ENCODE assay signal across 8 mouse cellular contexts in the genomic region with DNA sequence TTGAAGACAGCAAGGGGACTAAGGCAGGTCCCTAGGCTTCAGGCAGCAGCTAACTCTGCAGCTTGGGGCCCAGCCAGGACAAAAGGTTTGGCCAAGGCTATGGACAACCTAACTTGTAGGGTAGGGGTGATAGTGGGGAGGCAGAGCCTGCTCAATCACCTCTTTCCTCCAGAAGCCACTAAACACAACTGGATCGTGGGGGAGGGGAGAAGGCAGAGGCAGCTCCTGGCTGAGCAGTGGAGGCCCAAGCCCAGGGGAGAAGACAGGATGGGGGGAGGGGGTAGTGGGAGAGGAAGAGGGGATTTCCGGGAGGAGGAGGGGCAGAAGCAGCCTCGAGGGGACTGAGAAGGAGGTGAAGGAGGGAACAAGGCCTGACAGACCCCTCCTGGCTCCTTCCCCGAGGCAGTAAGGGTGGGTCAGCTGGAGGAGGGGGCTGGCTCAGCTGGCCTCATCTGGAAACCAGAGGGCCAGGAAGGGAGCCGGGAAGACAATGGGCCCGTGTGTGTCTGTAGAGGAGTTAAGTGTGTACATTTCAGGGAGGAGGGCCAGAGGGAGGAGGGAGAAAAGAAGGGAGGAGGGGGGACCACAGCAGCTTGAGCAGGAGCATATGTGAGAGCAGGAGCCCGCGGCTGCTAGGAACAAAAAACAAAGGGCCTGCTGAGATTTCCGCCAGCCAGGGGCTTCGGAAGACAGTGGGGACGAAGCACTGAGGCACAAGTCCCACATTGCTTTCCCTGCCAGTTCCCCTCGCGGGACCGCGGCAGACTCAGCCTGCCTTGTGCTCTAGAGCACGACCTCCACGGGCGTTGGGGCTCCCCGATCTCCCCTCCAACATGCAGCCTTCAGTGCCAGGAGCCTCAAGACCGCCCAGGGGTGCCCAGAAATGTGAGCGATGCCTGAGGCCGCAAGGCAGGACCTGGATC. TPM values are rescaled to one million over a fixed set of nuclear protein-coding genes. Genes with fewer than 3 reads are reported as not detected.
DNase-seq lines count a peak whose midpoint lies in the region; ATAC-seq and TF ChIP-seq lines count a peak whose summit lies in the region.

No protein-coding gene starts in this region.

- peak overlapping the region; percentile 99 for H3K9ac ChIP-seq in limb, embryonic 13.5 days
- H3K9ac ChIP-seq in midbrain, postnatal 0 days (replicated peaks; ENCODE audit: low read length, poor library complexity, severe bottlenecking), result peak overlapping the region; percentile 99

- H3K4me1 ChIP-seq in forebrain, embryonic 10.5 days, result peaks cover 61% of the 10 kb centered on the region
- peaks cover 54% of the 10 kb centered on the region for H3K4me1 ChIP-seq in limb, embryonic 13.5 days
- peaks cover 16% of the 10 kb centered on the region for H3K4me1 ChIP-seq in midbrain, postnatal 0 days (ENCODE audit: insufficient read depth, low read length)
- peaks cover 33% of the 10 kb centered on the region for H3K4me1 ChIP-seq in thymus, adult 2 months (replicated peaks; ENCODE audit: control insufficient read depth, insufficient read depth, low read length)

- H3K9me3 ChIP-seq in forebrain, embryonic 10.5 days, result no peaks in the 10 kb centered on the region
- no peaks in the 10 kb centered on the region for H3K9me3 ChIP-seq in limb, embryonic 13.5 days
- no peaks in the 10 kb centered on the region for H3K9me3 ChIP-seq in midbrain, postnatal 0 days (ENCODE audit: low read length)

- H3K79me3 ChIP-seq in C2C12 (ENCODE audit: low read depth), result peaks cover 38% of the 10 kb centered on the region

- TF ChIP-seq POLR2A in thymus, adult 2 months (IDR thresholded peaks at IDR 0.05; ENCODE audit: control insufficient read depth, extremely low read depth, insufficient read depth, low read length, poor library complexity), result peak; percentile 49; the same call in 1 of the 2 replicates

- H3K36me3 ChIP-seq in C2C12 (ENCODE audit: control insufficient read depth, insufficient read depth), result peaks cover 42% of the 10 kb centered on the region
- peaks cover 49% of the 10 kb centered on the region for H3K36me3 ChIP-seq in forebrain, embryonic 10.5 days (replicated peaks)
- peaks cover 43% of the 10 kb centered on the region for H3K36me3 ChIP-seq in limb, embryonic 13.5 days
- H3K36me3 ChIP-seq in midbrain, postnatal 0 days (ENCODE audit: insufficient read depth, low read length), result peaks cover 25% of the 10 kb centered on the region
- H3K36me3 ChIP-seq in thymus, adult 2 months (ENCODE audit: control insufficient read depth, insufficient read depth, low read length), result peaks cover 19% of the 10 kb centered on the region

- H3K4me3 ChIP-seq in C2C12 (ENCODE audit: insufficient read depth, poor library complexity, severe bottlenecking), result peak overlapping the region; percentile 94
- peak overlapping the region; percentile 100 for H3K4me3 ChIP-seq in forebrain, embryonic 10.5 days
- peak overlapping the region; percentile 100 for H3K4me3 ChIP-seq in limb, embryonic 13.5 days
- H3K4me3 ChIP-seq in midbrain, postnatal 0 days (ENCODE audit: low read depth, low read length), result peak overlapping the region; percentile 96
- H3K4me3 ChIP-seq in thymus, adult 2 months (ENCODE audit: control insufficient read depth, insufficient read depth, low read length), result peak overlapping the region; percentile 87

- DNase-seq in NIH3T3 (ENCODE audit: low read depth), result peak; percentile 85
- peak; percentile 83 for DNase-seq in forebrain, embryonic 10.5 days (ENCODE audit: extremely low spot score, low spot score)
- peak; percentile 85 for DNase-seq in heart, postnatal 4 days
- peak; percentile 75 for DNase-seq in midbrain, postnatal 0 days (ENCODE audit: low spot score)
- peak; percentile 81 for DNase-seq in thymus, adult 2 months
- DNase-seq in cerebellum, adult 8-10 months, result no peak

- peak overlapping the region; percentile 94 for H3ac ChIP-seq in C2C12 (ENCODE audit: control insufficient read depth, insufficient read length, low read depth)

- peaks cover 48% of the 10 kb centered on the region for H3K79me2 ChIP-seq in C2C12 (ENCODE audit: control insufficient read depth, insufficient read depth)

- no peaks in the 10 kb centered on the region for H3K27me3 ChIP-seq in C2C12 (ENCODE audit: control insufficient read depth, insufficient read depth, insufficient read length)
- H3K27me3 ChIP-seq in forebrain, embryonic 10.5 days (ENCODE audit: poor library complexity, severe bottlenecking), result peaks cover 17% of the 10 kb centered on the region
- H3K27me3 ChIP-seq in limb, embryonic 13.5 days, result no peaks in the 10 kb centered on the region
- H3K27me3 ChIP-seq in midbrain, postnatal 0 days (ENCODE audit: insufficient read depth, low read length), result no peaks in the 10 kb centered on the region
- H3K27me3 ChIP-seq in thymus, adult 2 months (ENCODE audit: control insufficient read depth, insufficient read depth, low read length), result no peaks in the 10 kb centered on the region

- no peak for TF ChIP-seq CTCF in C2C12 (IDR thresholded peaks at IDR 0.05; ENCODE audit: control insufficient read depth, insufficient read depth, insufficient read length)
- no peak for TF ChIP-seq CTCF in midbrain, postnatal 0 days (IDR thresholded peaks at IDR 0.05)
- no peak; the same call in 1 of the 2 replicates for TF ChIP-seq CTCF in thymus, adult 2 months (IDR thresholded peaks at IDR 0.05; ENCODE audit: borderline replicate concordance, control insufficient read depth, extremely low read depth, insufficient read depth, low read length, poor library complexity)

- peak overlapping the region; percentile 99 for H3K27ac ChIP-seq in forebrain, embryonic 10.5 days
- peak overlapping the region; percentile 100 for H3K27ac ChIP-seq in limb, embryonic 13.5 days
- peak overlapping the region; percentile 97 for H3K27ac ChIP-seq in midbrain, postnatal 0 days (ENCODE audit: low read depth, low read length)
- H3K27ac ChIP-seq in thymus, adult 2 months (ENCODE audit: control insufficient read depth, insufficient read depth, low read length), result peak overlapping the region; percentile 82

- H3K4me2 ChIP-seq in limb, embryonic 13.5 days (replicated peaks), result peak overlapping the region; percentile 91
- peak overlapping the region; percentile 81 for H3K4me2 ChIP-seq in midbrain, postnatal 0 days (ENCODE audit: low read depth, low read length, poor library complexity, severe bottlenecking)

- 0% methylated on average over 22 of the region's 22 CpGs for WGBS in forebrain, embryonic 10.5 days
- 0% methylated on average over 22 of the region's 22 CpGs for WGBS in limb, embryonic 13.5 days
- under 1% methylated on average over 21 of the region's 22 CpGs for WGBS in midbrain, postnatal 0 days
- under 1% methylated on average over 22 of the region's 22 CpGs for WGBS in thymus, adult 2 months

- ATAC-seq in limb, embryonic 13.5 days (ENCODE audit: low FRiP score, low read depth), result peak; percentile 65
- peak; percentile 11; the same call in 1 of the 2 replicates for ATAC-seq in midbrain, postnatal 0 days (ENCODE audit: low FRiP score)

TF ChIP-seq in C2C12, 6 proteins besides CTCF, POLR2A, EP300 and RAD21 (continues in another document):
- no peak for TF ChIP-seq CEBPB (IDR thresholded peaks at IDR 0.05; ENCODE audit: low read depth)
- TF ChIP-seq FOSL1 (IDR thresholded peaks at IDR 0.05; ENCODE audit: insufficient read depth, low read length, poor library complexity, severe bottlenecking), result no peak
- TF ChIP-seq MYOD1 (IDR thresholded peaks at IDR 0.05; ENCODE audit: control insufficient read depth, insufficient read length, low read depth), result no peak

RNA-seq across cellular contexts. Expression of a gene that starts 1.4 kb away (rescaled TPM):
- polyA plus RNA-seq in C2C12 (2012; fragmentation: generic; extraction: Trizol), result 99.8 TPM
- polyA plus RNA-seq in forebrain, embryonic 10.5 days (2016; fragmentation: Nextera tagmentation; extraction: Ambion mirVana), result 97.6 and 104 TPM in 2 replicates
- 10 to 100 TPM; 25.8 to 27.5 TPM for total RNA-seq in heart, postnatal 4 days (2021)
- polyA plus RNA-seq in limb, embryonic 13.5 days (2015; fragmentation: Nextera tagmentation; extraction: Ambion mirVana), result 108 and 109 TPM in 2 replicates
- 80.5 and 89.5 TPM in 2 replicates for total RNA-seq in midbrain, postnatal 0 days (2014; rRNA removed)
- 68.4 and 71.1 TPM in 2 replicates for polyA plus RNA-seq in midbrain, postnatal 0 days (2015; fragmentation: Nextera tagmentation; extraction: Ambion mirVana)
- 275 TPM in 2 replicates for polyA plus RNA-seq in thymus, adult 2 months (2012; rRNA removed)

RNA-seq across cellular contexts. Expression of a gene that starts 12.5 kb away (rescaled TPM):
- polyA plus RNA-seq in C2C12 (2012; fragmentation: generic; extraction: Trizol), result 8.9 TPM
- polyA plus RNA-seq in forebrain, embryonic 10.5 days (2016; fragmentation: Nextera tagmentation; extraction: Ambion mirVana), result 10.6 and 11.7 TPM in 2 replicates
- 1 to 10 TPM; 7.7 to 8.6 TPM for total RNA-seq in heart, postnatal 4 days (2021)
- 20.1 and 20.7 TPM in 2 replicates for polyA plus RNA-seq in limb, embryonic 13.5 days (2015; fragmentation: Nextera tagmentation; extraction: Ambion mirVana)
- total RNA-seq in midbrain, postnatal 0 days (2014; rRNA removed), result 7.1 and 7.6 TPM in 2 replicates
- polyA plus RNA-seq in midbrain, postnatal 0 days (2015; fragmentation: Nextera tagmentation; extraction: Ambion mirVana), result 4.5 and 5.7 TPM in 2 replicates
- 27.0 and 27.4 TPM in 2 replicates for polyA plus RNA-seq in thymus, adult 2 months (2012; rRNA removed)

RNA-seq across cellular contexts. Expression of a gene that starts 12.6 kb away (rescaled TPM):
- polyA plus RNA-seq in C2C12 (2012; fragmentation: generic; extraction: Trizol), result 15.9 TPM
- polyA plus RNA-seq in forebrain, embryonic 10.5 days (2016; fragmentation: Nextera tagmentation; extraction: Ambion mirVana), result 10.0 and 11.3 TPM in 2 replicates
- 1 to 10 TPM; 8.4 to 9.8 TPM for total RNA-seq in heart, postnatal 4 days (2021)
- 13.5 and 14.1 TPM in 2 replicates for polyA plus RNA-seq in limb, embryonic 13.5 days (2015; fragmentation: Nextera tagmentation; extraction: Ambion mirVana)
- total RNA-seq in midbrain, postnatal 0 days (2014; rRNA removed), result 12.6 and 24.0 TPM in 2 replicates
- polyA plus RNA-seq in midbrain, postnatal 0 days (2015; fragmentation: Nextera tagmentation; extraction: Ambion mirVana), result 18.1 and 25.4 TPM in 2 replicates
- polyA plus RNA-seq in thymus, adult 2 months (2012; rRNA removed), result 30.0 and 33.1 TPM in 2 replicates

RNA-seq across cellular contexts. Expression of a gene that starts 19.4 kb away (rescaled TPM):
- polyA plus RNA-seq in C2C12 (2012; fragmentation: generic; extraction: Trizol), result 4,612 TPM
- 1,073 and 1,096 TPM in 2 replicates for polyA plus RNA-seq in forebrain, embryonic 10.5 days (2016; fragmentation: Nextera tagmentation; extraction: Ambion mirVana)
- total RNA-seq in heart, postnatal 4 days (2021), result 1,000 to 10,000 TPM; 1,082 to 1,148 TPM
- 1,373 and 1,384 TPM in 2 replicates for polyA plus RNA-seq in limb, embryonic 13.5 days (2015; fragmentation: Nextera tagmentation; extraction: Ambion mirVana)
- total RNA-seq in midbrain, postnatal 0 days (2014; rRNA removed), result 753 and 863 TPM in 2 replicates
- 853 and 860 TPM in 2 replicates for polyA plus RNA-seq in midbrain, postnatal 0 days (2015; fragmentation: Nextera tagmentation; extraction: Ambion mirVana)
- 193 and 312 TPM in 2 replicates for polyA plus RNA-seq in thymus, adult 2 months (2012; rRNA removed)

RNA-seq across cellular contexts. Expression of a gene that starts 24.3 kb away (rescaled TPM):
- polyA plus RNA-seq in C2C12 (2012; fragmentation: generic; extraction: Trizol), result 182 TPM
- polyA plus RNA-seq in forebrain, embryonic 10.5 days (2016; fragmentation: Nextera tagmentation; extraction: Ambion mirVana), result 70.7 and 73.3 TPM in 2 replicates
- 10 to 100 TPM; 25.2 to 28.0 TPM for total RNA-seq in heart, postnatal 4 days (2021)
- 171 and 185 TPM in 2 replicates for polyA plus RNA-seq in limb, embryonic 13.5 days (2015; fragmentation: Nextera tagmentation; extraction: Ambion mirVana)
- total RNA-seq in midbrain, postnatal 0 days (2014; rRNA removed), result 71.3 and 78.4 TPM in 2 replicates
- 65.0 and 65.5 TPM in 2 replicates for polyA plus RNA-seq in midbrain, postnatal 0 days (2015; fragmentation: Nextera tagmentation; extraction: Ambion mirVana)
- 15.4 and 18.5 TPM in 2 replicates for polyA plus RNA-seq in thymus, adult 2 months (2012; rRNA removed)
